Mouse (Mus musculus) ES-Bruce4 (cell line): Measurements from ENCODE around the gene Ntng2.

Source experiments
- CTCF ChIP-seq: IDR thresholded peaks from one replicate; pipeline ENCODE4 v1.8.1; 2011; ENCODE audit warnings: low read depth, low read length
- POLR2A ChIP-seq: IDR thresholded peaks from one replicate; pipeline ENCODE4 v1.8.1; 2011; ENCODE audit warnings: low read length; ENCODE audit not compliant: insufficient read depth

DNA sequence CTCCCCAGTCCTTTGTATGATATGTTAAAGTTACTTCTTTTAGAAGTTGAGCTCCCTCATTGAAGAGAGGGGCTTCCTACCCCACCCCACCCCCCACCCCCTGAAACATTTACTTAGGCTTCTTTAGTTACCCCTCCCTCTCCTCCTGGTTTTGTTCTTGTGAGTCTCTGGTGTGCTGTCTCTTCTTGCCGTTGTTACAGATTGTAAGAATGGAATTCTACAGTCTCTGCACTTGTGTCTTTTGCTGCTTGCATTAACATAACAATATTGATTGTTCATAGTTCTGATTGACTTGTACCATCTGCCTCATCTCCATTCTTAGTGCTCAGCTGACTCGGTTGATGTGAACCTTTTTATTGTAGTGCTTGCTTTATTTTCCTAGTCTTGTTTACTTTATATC lies 100.9 kb downstream of the Ntng2 start:
- TF ChIP-seq CTCF = no peak
- TF ChIP-seq POLR2A = no peak
